Mouse (Mus musculus) hindbrain, embryonic 15.5 days (tissue): ENCODE measurements around the gene Scrn2. TPM values are rescaled to one million over a fixed set of nuclear protein-coding genes. Genes with fewer than 3 reads are reported as not detected.

Experiments used
- ATAC-seq: fragments of 200-750 bp; cut with Nextera tagmentation; 2 replicates; pipeline ENCODE4 v1.8.0; 2017; ENCODE audit warnings: low read depth, moderate number of reproducible peaks, moderate TSS enrichment; ENCODE audit not compliant: low FRiP score
- H3K27ac ChIP-seq: fragments of 300-500 bp; sonication (generic); replicated peaks from 2 replicates; pipeline ENCODE4 v1.5.1; 2015; ENCODE audit warnings: mild to moderate bottlenecking, inconsistent platforms
- H3K27me3 ChIP-seq: fragments of 300-500 bp; sonication (generic); 2 replicates; pipeline ENCODE4 v1.6.1; 2015; ENCODE audit warnings: control low read depth, inconsistent platforms
- H3K36me3 ChIP-seq: fragments of 300-500 bp; sonication (generic); 2 replicates; pipeline ENCODE4 v1.6.1; 2015; ENCODE audit warnings: control low read depth, inconsistent platforms
- H3K4me1 ChIP-seq: fragments of 300-500 bp; sonication (generic); replicated peaks from 2 replicates; pipeline ENCODE4 v1.6.1; 2015; ENCODE audit warnings: control low read depth, inconsistent platforms
- H3K4me2 ChIP-seq: fragments of 300-500 bp; sonication (generic); 2 replicates; pipeline ENCODE4 v1.6.1; 2015; ENCODE audit warnings: moderate library complexity, mild to moderate bottlenecking, inconsistent platforms
- H3K4me3 ChIP-seq: fragments of 300-500 bp; sonication (generic); 2 replicates; pipeline ENCODE4 v1.5.1; 2015; ENCODE audit warnings: mild to moderate bottlenecking, inconsistent platforms
- H3K9ac ChIP-seq: fragments of 300-500 bp; sonication (generic); 2 replicates; pipeline ENCODE4 v1.6.1; 2015; ENCODE audit warnings: inconsistent platforms
- H3K9me3 ChIP-seq: fragments of 300-500 bp; sonication (generic); 2 replicates; pipeline ENCODE4 v1.6.1; 2016; ENCODE audit warnings: control low read depth, inconsistent platforms
- WGBS: fragments of 180-500 bp; shearing (Covaris S2); methylation state at CpG from one replicate; pipeline ENCODE4 v1.1.7; 2015; 5-methylcytosine and 5-hydroxymethylcytosine counted together
- polyA plus RNA-seq: library from polyadenylated mRNA; unstranded; fragments of >200 nt; fragmentation: Nextera tagmentation; extraction: Ambion mirVana; gene quantifications from 2 replicates; pipeline ENCODE4 v1.2.1, GENCODE M21; 2015

Scrn2 gene
- polyA plus RNA-seq, 1 experiment from 2014 or later: 15.1 TPM

- H3K27me3 ChIP-seq: peaks cover 89% of the 10 kb centered on the region
- WGBS: under 1% methylated on average over 27 of the region's 27 CpGs
- H3K9ac ChIP-seq: no peak overlapping the region
- peak overlapping the region; percentile 48 for H3K4me3 ChIP-seq
- peak overlapping the region; percentile 88 for H3K4me2 ChIP-seq
- H3K9me3 ChIP-seq: no peaks in the 10 kb centered on the region
- no peak for ATAC-seq
- H3K27ac ChIP-seq: no peak overlapping the region
- H3K4me1 ChIP-seq: peaks cover 29% of the 10 kb centered on the region
- H3K36me3 ChIP-seq: no peaks in the 10 kb centered on the region
Observed at GRCm38 (mm10) chr11:97021121-97021765, 8.5 kb upstream of the Scrn2 start.

- Histone ChIP-seq H3K4me1 (peaks cover 29% of the 10 kb centered on the region), H3K9me3 (no peaks in the 10 kb centered on the region), H3K27me3 (peaks cover 82% of the 10 kb centered on the region), H3K27ac (no peak overlapping the region), H3K9ac (peak overlapping the region; percentile 47; the same call in 1 of the 2 replicates), H3K36me3 (no peaks in the 10 kb centered on the region), H3K4me2 (peak overlapping the region; percentile 88), H3K4me3 (peak overlapping the region; percentile 48)
- under 1% methylated on average over 50 of the region's 50 CpGs for WGBS
- ATAC-seq: peak; percentile 24; the same call in 1 of the 2 replicates
Observed at GRCm38 (mm10) chr11:97021873-97022484, 7.8 kb upstream of the Scrn2 start.

- H3K9ac ChIP-seq: no peak overlapping the region
- no peaks in the 10 kb centered on the region for H3K36me3 ChIP-seq
- no peak overlapping the region for H3K4me3 ChIP-seq
- WGBS: 20% methylated on average over 10 of the region's 10 CpGs
- peaks cover 25% of the 10 kb centered on the region for H3K4me1 ChIP-seq
- peaks cover 58% of the 10 kb centered on the region for H3K27me3 ChIP-seq
- H3K9me3 ChIP-seq: no peaks in the 10 kb centered on the region
- no peak overlapping the region for H3K27ac ChIP-seq
- no peak overlapping the region for H3K4me2 ChIP-seq
- ATAC-seq: no peak
Observed at GRCm38 (mm10) chr11:97024977-97025376, 4.8 kb upstream of the Scrn2 start.

GRCm38 (mm10) chr11:97025721-97026344, 3.9 kb upstream of the Scrn2 start:
- Histone ChIP-seq H3K36me3 (no peaks in the 10 kb centered on the region), H3K4me2 (peak overlapping the region; percentile 51), H3K9me3 (no peaks in the 10 kb centered on the region), H3K9ac (0 out of 2 replicates have a peak overlapping the region, but pooled peaks have one; percentile 10), H3K27ac (no peak overlapping the region), H3K4me1 (peaks cover 33% of the 10 kb centered on the region), H3K27me3 (peaks cover 50% of the 10 kb centered on the region), H3K4me3 (peak overlapping the region; percentile 23)
- ATAC-seq: peak; percentile 43; the same call in 1 of the 2 replicates
- WGBS: 2% methylated on average over 16 of the region's 17 CpGs

GRCm38 (mm10) chr11:97030426-97030825, 688 bp downstream of the Scrn2 start:
- peaks cover 19% of the 10 kb centered on the region for H3K4me1 ChIP-seq
- H3K9ac ChIP-seq: peak overlapping the region; percentile 84
- H3K9me3 ChIP-seq: no peaks in the 10 kb centered on the region
- H3K27ac ChIP-seq: peak overlapping the region; percentile 88
- WGBS: 21% methylated on average over 15 of the region's 15 CpGs
- peak overlapping the region; percentile 96 for H3K4me2 ChIP-seq
- no peaks in the 10 kb centered on the region for H3K36me3 ChIP-seq
- peak overlapping the region; percentile 82 for H3K4me3 ChIP-seq
- ATAC-seq: no peak
- 0 out of 2 replicates have a peak, but pooled peaks cover 5% of the 10 kb centered on the region for H3K27me3 ChIP-seq

GRCm38 (mm10) chr11:97031977-97032376, 2.2 kb downstream of the Scrn2 start:
- peaks cover 14% of the 10 kb centered on the region for H3K4me1 ChIP-seq
- H3K9ac ChIP-seq: no peak overlapping the region

GRCm38 (mm10) chr11:97032499-97032898, 2.8 kb downstream of the Scrn2 start:
- Histone ChIP-seq H3K9ac (no peak overlapping the region), H3K36me3 (no peaks in the 10 kb centered on the region), H3K4me3 (no peak overlapping the region), H3K4me2 (no peak overlapping the region), H3K27ac (no peak overlapping the region), H3K27me3 (0 out of 2 replicates have a peak, but pooled peaks cover 2% of the 10 kb centered on the region), H3K4me1 (peaks cover 14% of the 10 kb centered on the region), H3K9me3 (no peaks in the 10 kb centered on the region)
- WGBS: 92% methylated on average over 4 of the region's 4 CpGs
- ATAC-seq: no peak

More at GRCm38 (mm10) chr11:97031977-97032376, 2.2 kb downstream of the Scrn2 start:
- ATAC-seq: no peak
- Histone ChIP-seq H3K27me3 (0 out of 2 replicates have a peak, but pooled peaks cover 2% of the 10 kb centered on the region), H3K9me3 (no peaks in the 10 kb centered on the region), H3K4me3 (no peak overlapping the region), H3K36me3 (no peaks in the 10 kb centered on the region), H3K4me2 (no peak overlapping the region), H3K27ac (no peak overlapping the region)
- WGBS: 85% methylated on average over 12 of the region's 12 CpGs

- no peak overlapping the region for H3K9ac ChIP-seq
- ATAC-seq: no peak
Observed at GRCm38 (mm10) chr11:97033781-97034180, 4.0 kb downstream of the Scrn2 start.

GRCm38 (mm10) chr11:97036141-97036540, 6.4 kb downstream of the Scrn2 start:
- H3K4me1 ChIP-seq: peaks cover 6% of the 10 kb centered on the region
- no peak overlapping the region for H3K4me2 ChIP-seq
- 81% methylated on average over 5 of the region's 5 CpGs for WGBS
- no peaks in the 10 kb centered on the region for H3K27me3 ChIP-seq
- no peak overlapping the region for H3K27ac ChIP-seq
- no peaks in the 10 kb centered on the region for H3K9me3 ChIP-seq
- no peak overlapping the region for H3K4me3 ChIP-seq
- H3K9ac ChIP-seq: no peak overlapping the region
- no peak for ATAC-seq
- H3K36me3 ChIP-seq: no peaks in the 10 kb centered on the region

More at GRCm38 (mm10) chr11:97033781-97034180, 4.0 kb downstream of the Scrn2 start:
- WGBS: 92% methylated on average over 4 of the region's 4 CpGs
- H3K9me3 ChIP-seq: no peaks in the 10 kb centered on the region
- peaks cover 14% of the 10 kb centered on the region for H3K4me1 ChIP-seq
- no peak overlapping the region for H3K4me3 ChIP-seq
- H3K36me3 ChIP-seq: no peaks in the 10 kb centered on the region
- no peak overlapping the region for H3K27ac ChIP-seq
- no peaks in the 10 kb centered on the region for H3K27me3 ChIP-seq
- H3K4me2 ChIP-seq: no peak overlapping the region

- Histone ChIP-seq H3K27ac (no peak overlapping the region), H3K27me3 (no peaks in the 10 kb centered on the region), H3K36me3 (no peaks in the 10 kb centered on the region; the same call in 1 of the 2 replicates), H3K4me3 (no peak overlapping the region), H3K4me1 (peaks cover 16% of the 10 kb centered on the region), H3K4me2 (no peak overlapping the region), H3K9ac (no peak overlapping the region), H3K9me3 (no peaks in the 10 kb centered on the region)
- ATAC-seq: no peak
- 69% methylated on average over 7 of the region's 7 CpGs for WGBS
Observed at GRCm38 (mm10) chr11:97038881-97039280, 9.1 kb downstream of the Scrn2 start.

GRCm38 (mm10) chr11:97040301-97041021, 10.7 kb downstream of the Scrn2 start:
- 49% methylated on average over 12 of the region's 12 CpGs for WGBS
- Histone ChIP-seq H3K4me1 (peaks cover 16% of the 10 kb centered on the region), H3K36me3 (peaks cover 6% of the 10 kb centered on the region; the same call in 1 of the 2 replicates), H3K4me2 (peak overlapping the region; percentile 89), H3K27me3 (no peaks in the 10 kb centered on the region), H3K9me3 (no peaks in the 10 kb centered on the region), H3K4me3 (peak overlapping the region; percentile 96), H3K27ac (peak overlapping the region; percentile 72; the same call in 1 of the 2 replicates), H3K9ac (0 out of 2 replicates have a peak overlapping the region, but pooled peaks have one; percentile 54)
- no peak for ATAC-seq
